Mouse (Mus musculus): ENCODE measurements around the gene Meiob.
A peak's percentile ranks its signal among the peaks of the same experiment; 100 is the strongest.

Gene Meiob

GRCm38 (mm10) chr17:24803952-24804951 is at the start of gene Meiob:
Gene Meiob (plus strand): TSS chr17:24804289.
- DNase-seq (ENCODE audit: low spot score) = peak; percentile 43

GRCm38 (mm10) chr17:24757394-24757793 is 46.7 kb upstream of the Meiob start:
- no peak for DNase-seq (ENCODE audit: low spot score)

GRCm38 (mm10) chr17:24761121-24761520 is 43.0 kb upstream of the Meiob start:
- no peak for DNase-seq (ENCODE audit: low spot score)

- DNase-seq (ENCODE audit: low spot score) = no peak
These were observed 38.8 kb upstream of the Meiob start for GRCm38 (mm10) chr17:24765016-24765905.

GRCm38 (mm10) chr17:24766266-24766875 is 37.7 kb upstream of the Meiob start:
- no peak for DNase-seq (ENCODE audit: low spot score)

- DNase-seq (ENCODE audit: low spot score) = no peak
These were observed 34.9 kb upstream of the Meiob start for GRCm38 (mm10) chr17:24769146-24769545.

- no peak for DNase-seq (ENCODE audit: low spot score)
These were observed 30.8 kb upstream of the Meiob start for GRCm38 (mm10) chr17:24773241-24773640.

GRCm38 (mm10) chr17:24775173-24775572 is 28.9 kb upstream of the Meiob start:
- no peak for DNase-seq (ENCODE audit: low spot score)

- DNase-seq (ENCODE audit: low spot score) = no peak
These were observed 27.0 kb upstream of the Meiob start for GRCm38 (mm10) chr17:24777073-24777472.

- no peak for DNase-seq (ENCODE audit: low spot score)
These were observed 23.3 kb upstream of the Meiob start for GRCm38 (mm10) chr17:24780821-24781220.

GRCm38 (mm10) chr17:24792190-24792589 is 11.9 kb upstream of the Meiob start:
- no peak for DNase-seq (ENCODE audit: low spot score)

- DNase-seq (ENCODE audit: low spot score) = no peak
These were observed 9.3 kb upstream of the Meiob start for GRCm38 (mm10) chr17:24794791-24795190.

- no peak for DNase-seq (ENCODE audit: low spot score)
These were observed 7.1 kb upstream of the Meiob start for GRCm38 (mm10) chr17:24796969-24797368.

- no peak for DNase-seq (ENCODE audit: low spot score)
These were observed 5.9 kb upstream of the Meiob start for GRCm38 (mm10) chr17:24798229-24798628.

GRCm38 (mm10) chr17:24799476-24799875 is 4.6 kb upstream of the Meiob start:
- no peak for DNase-seq (ENCODE audit: low spot score)

GRCm38 (mm10) chr17:24800524-24800923 is 3.6 kb upstream of the Meiob start:
- DNase-seq (ENCODE audit: low spot score) = no peak

GRCm38 (mm10) chr17:24811211-24811610 is 7.1 kb downstream of the Meiob start:
- DNase-seq (ENCODE audit: low spot score) = no peak

- no peak for DNase-seq (ENCODE audit: low spot score)
These were observed 8.1 kb downstream of the Meiob start for GRCm38 (mm10) chr17:24812215-24812614.

GRCm38 (mm10) chr17:24815256-24815655 is 11.2 kb downstream of the Meiob start:
- no peak for DNase-seq (ENCODE audit: low spot score)

GRCm38 (mm10) chr17:24817503-24817902 is 13.4 kb downstream of the Meiob start:
- no peak for DNase-seq (ENCODE audit: low spot score)

- no peak for DNase-seq (ENCODE audit: low spot score)
These were observed 14.1 kb downstream of the Meiob start for GRCm38 (mm10) chr17:24818172-24818571.

- DNase-seq (ENCODE audit: low spot score) = no peak
These were observed 15.4 kb downstream of the Meiob start for GRCm38 (mm10) chr17:24819469-24819868.

Measured in ovary, postnatal 14 days (tissue).